Mouse (Mus musculus) G1E (cell line): ENCODE data around the gene Rnf169.

Experiments
- CTCF ChIP-seq: IDR thresholded peaks from 2 replicates; pipeline ENCODE4 v1.5.1; 2012; ENCODE audit warnings: low read depth, low read length, inconsistent platforms, mixed read lengths
- GATA1 ChIP-seq: IDR thresholded peaks from 2 replicates; pipeline ENCODE4 v1.6.1; 2012; ENCODE audit warnings: borderline replicate concordance, low read length, inconsistent platforms, mixed read lengths
- GATA2 ChIP-seq: IDR thresholded peaks from 2 replicates; pipeline ENCODE4 v1.6.1; 2012; ENCODE audit warnings: low read depth, low read length, inconsistent platforms, borderline replicate concordance
- POLR2AphosphoS5 ChIP-seq: IDR thresholded peaks from 2 replicates; pipeline ENCODE4 v1.6.1; 2012; ENCODE audit warnings: low read depth, low read length, inconsistent platforms; ENCODE audit not compliant: insufficient replicate concordance
- TAL1 ChIP-seq: conservative IDR thresholded peaks from 2 replicates; pipeline ENCODE4 v1.6.1; 2012; ENCODE audit warnings: low read depth, low read length, inconsistent platforms, mixed read lengths

DNA sequence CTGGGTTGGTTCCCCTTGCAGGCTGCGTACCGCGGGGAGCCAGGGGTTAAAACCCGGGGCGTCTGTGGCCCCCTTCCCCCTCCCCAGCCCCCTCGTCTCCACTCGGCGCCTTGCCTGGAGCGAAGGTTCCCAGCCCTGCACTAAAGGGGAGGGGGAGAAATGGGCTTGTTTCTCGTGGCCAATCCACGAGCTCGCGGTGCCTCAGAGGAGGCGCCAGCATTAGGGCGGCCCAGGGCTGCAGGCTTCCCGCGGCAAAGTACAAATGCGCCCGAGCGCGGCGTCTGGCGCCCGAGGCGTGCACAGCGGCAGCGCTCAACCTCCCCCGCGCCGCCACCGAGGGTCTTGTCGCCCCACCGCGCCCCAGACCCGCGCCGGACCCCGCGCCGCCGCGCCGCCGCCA, 25.5 kb upstream of the Rnf169 start, which contains the start of gene Chrdl2:
- TF ChIP-seq CTCF (no peak), POLR2AphosphoS5 (no peak), TAL1 (no peak), GATA1 (no peak), GATA2 (no peak)
